Mouse (Mus musculus): Measurements from ENCODE around the gene Bloc1s2. TPM values are rescaled to one million over a fixed set of nuclear protein-coding genes. Genes with fewer than 3 reads are reported as not detected.

The Bloc1s2 gene
- 153 and 158 TPM in 2 replicates for polyA plus RNA-seq (2015; fragmentation: Nextera tagmentation; extraction: Ambion mirVana)

DNA sequence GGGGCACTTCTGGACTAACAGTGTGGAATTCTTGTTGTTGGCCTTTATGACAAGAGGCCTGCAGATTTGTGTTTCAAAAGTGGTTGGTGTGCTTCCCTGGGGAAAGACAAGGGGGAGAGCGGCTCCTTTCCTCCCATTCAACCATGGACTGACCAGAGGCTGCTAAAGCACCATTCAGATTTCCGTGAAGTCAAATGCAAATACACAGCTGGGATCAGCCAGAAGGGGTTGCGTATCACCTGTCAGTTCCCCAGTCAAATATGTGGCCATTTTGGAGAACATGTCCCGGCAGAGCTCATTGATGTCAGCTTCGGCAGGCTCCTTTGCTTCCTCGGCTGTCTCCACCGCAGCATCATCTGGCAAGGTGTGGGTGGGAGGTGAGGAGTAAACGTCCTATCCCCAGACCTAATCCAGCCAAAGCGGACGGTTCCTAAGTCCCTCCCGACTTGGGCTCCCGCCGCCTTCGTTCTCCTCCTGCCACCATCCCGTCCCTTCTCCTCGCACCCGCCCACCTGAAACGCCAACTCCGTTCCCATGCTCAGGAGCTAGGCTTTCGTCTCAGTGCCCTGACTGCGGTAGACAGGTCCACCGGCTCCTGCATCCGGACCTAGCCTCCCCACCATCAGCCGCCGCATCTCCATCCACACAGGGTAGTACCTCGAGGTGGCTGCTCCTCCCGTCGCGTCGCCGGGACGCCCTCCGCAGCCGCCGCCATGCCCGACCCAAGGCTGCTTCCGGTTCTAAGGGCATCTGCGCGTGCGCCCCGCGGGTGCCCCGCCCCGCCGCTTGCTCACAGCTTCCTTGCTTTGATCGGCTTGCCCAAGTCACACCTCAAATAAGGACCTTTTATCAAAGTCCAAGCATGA, at the start of gene Bloc1s2:
Bloc1s2 (minus strand) TSS at position 745 of the 866 bp plus-strand sequence.
- peak within 1 kb of the TSS; percentile 66 for H3K27ac ChIP-seq (ENCODE audit: low read depth, low read length)
- peak within 1 kb of the TSS; percentile 75 for H3K4me3 ChIP-seq (ENCODE audit: low read length)
- no peaks in the 10 kb centered on the region; the same call in 1 of the 2 replicates for H3K9me3 ChIP-seq (ENCODE audit: control insufficient read depth, low read length)
- peaks cover 4% of the 10 kb centered on the region; the same call in 1 of the 2 replicates for H3K27me3 ChIP-seq (replicated peaks; ENCODE audit: control insufficient read depth, insufficient read depth, low read length)
- WGBS: 2% methylated on average over 45 of the region's 46 CpGs
- H3K9ac ChIP-seq (ENCODE audit: low read depth, low read length): peak within 1 kb of the TSS; percentile 78
- H3K4me2 ChIP-seq (ENCODE audit: low read length): peak within 1 kb of the TSS; percentile 75
- ATAC-seq: peak; percentile 93
- peaks cover 11% of the 10 kb centered on the region for H3K4me1 ChIP-seq (ENCODE audit: control insufficient read depth, insufficient read depth, low read depth, low read length)
- peaks cover 13% of the 10 kb centered on the region for H3K36me3 ChIP-seq (ENCODE audit: control insufficient read depth, insufficient read depth, low read length)

DNA sequence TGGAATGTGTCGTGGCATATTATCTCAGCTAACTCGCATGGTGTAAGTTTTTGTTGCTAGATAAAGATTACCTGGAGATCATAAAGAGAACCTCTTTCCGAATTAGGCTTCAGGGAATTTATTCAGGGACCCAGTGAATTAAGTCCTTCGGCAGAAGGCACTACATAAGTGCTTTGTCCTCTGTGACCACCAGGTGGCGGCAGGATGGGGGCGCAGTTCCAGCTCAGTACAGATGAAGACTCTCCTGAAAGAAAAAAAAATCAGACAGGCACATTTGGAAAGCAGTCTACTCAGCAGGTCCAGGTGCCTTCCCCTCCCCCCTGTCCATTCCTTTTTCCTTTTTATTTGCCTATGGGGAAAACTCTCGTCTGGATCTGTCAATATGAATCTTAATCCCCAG, 48.9 kb upstream of the Bloc1s2 start:
- H3K27ac ChIP-seq (ENCODE audit: low read depth, low read length): no peak overlapping the region
- no peaks in the 10 kb centered on the region for H3K9me3 ChIP-seq (ENCODE audit: control insufficient read depth, low read length)
- H3K36me3 ChIP-seq (ENCODE audit: control insufficient read depth, insufficient read depth, low read length): no peaks in the 10 kb centered on the region
- 6% methylated on average over 7 of the region's 7 CpGs for WGBS
- H3K4me1 ChIP-seq (ENCODE audit: control insufficient read depth, insufficient read depth, low read depth, low read length): no peaks in the 10 kb centered on the region
- no peaks in the 10 kb centered on the region for H3K27me3 ChIP-seq (replicated peaks; ENCODE audit: control insufficient read depth, insufficient read depth, low read length)
- no peak overlapping the region for H3K4me2 ChIP-seq (ENCODE audit: low read length)
- no peak overlapping the region for H3K9ac ChIP-seq (ENCODE audit: low read depth, low read length)
- H3K4me3 ChIP-seq (ENCODE audit: low read length): no peak overlapping the region
- ATAC-seq: peak; percentile 79

DNA sequence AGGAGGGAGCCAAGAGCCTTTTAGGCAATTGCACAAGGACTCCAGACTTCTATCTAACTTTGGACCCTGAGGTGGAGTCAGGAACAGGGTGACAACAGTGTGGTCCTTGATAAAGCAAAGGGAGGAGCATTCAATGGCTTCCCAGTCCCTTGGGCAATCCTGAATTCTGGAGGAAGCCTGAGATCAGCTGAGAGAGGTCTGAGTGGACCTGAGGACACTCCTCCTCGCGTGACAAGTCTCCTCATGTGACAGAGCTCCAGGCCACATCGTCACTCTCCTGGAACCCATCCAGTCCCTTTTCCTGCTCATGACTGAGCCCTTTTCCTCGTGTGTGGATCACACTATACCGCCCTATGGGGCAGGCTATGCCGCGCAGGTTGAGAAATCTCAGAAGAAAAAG, 47.7 kb upstream of the Bloc1s2 start:
- Histone ChIP-seq H3K27ac (ENCODE audit: low read depth, low read length) (no peak overlapping the region), H3K27me3 (replicated peaks; ENCODE audit: control insufficient read depth, insufficient read depth, low read length) (no peaks in the 10 kb centered on the region), H3K4me2 (ENCODE audit: low read length) (no peak overlapping the region), H3K9ac (ENCODE audit: low read depth, low read length) (no peak overlapping the region), H3K4me3 (ENCODE audit: low read length) (no peak overlapping the region), H3K4me1 (ENCODE audit: control insufficient read depth, insufficient read depth, low read depth, low read length) (no peaks in the 10 kb centered on the region), H3K9me3 (ENCODE audit: control insufficient read depth, low read length) (no peaks in the 10 kb centered on the region), H3K36me3 (ENCODE audit: control insufficient read depth, insufficient read depth, low read length) (no peaks in the 10 kb centered on the region)
- 86% methylated on average over 7 of the region's 7 CpGs for WGBS
- no peak for ATAC-seq

DNA sequence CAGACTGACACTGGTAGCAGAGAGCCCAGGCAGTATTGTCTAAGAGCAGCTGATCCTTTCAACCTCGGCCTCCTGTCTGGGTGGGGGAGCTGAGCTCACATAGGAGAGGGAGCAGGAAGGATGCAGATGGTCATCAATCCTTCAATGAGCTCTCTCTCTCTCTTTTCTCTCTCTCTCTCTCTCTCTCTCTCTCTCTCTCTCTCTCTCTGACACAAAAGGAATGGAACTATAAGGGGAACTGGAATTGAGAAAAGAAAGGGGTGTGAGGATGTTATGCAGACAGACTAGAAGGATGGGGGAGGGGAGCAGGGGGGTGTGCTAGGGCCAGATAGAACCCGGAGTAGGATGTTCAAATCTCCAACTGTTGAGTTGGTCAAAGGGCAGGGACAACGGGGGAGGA, 46.1 kb upstream of the Bloc1s2 start, which contains the start of gene Pkd2l1:
Pkd2l1 (minus strand) TSS at position 101 of the 400 bp plus-strand sequence.
- no peak within 1 kb of the TSS for H3K4me2 ChIP-seq (ENCODE audit: low read length)
- no peak within 1 kb of the TSS for H3K4me3 ChIP-seq (ENCODE audit: low read length)
- no peak within 1 kb of the TSS for H3K27ac ChIP-seq (ENCODE audit: low read depth, low read length)
- H3K9me3 ChIP-seq (ENCODE audit: control insufficient read depth, low read length): no peaks in the 10 kb centered on the region
- H3K9ac ChIP-seq (ENCODE audit: low read depth, low read length): no peak within 1 kb of the TSS
- no peaks in the 10 kb centered on the region for H3K36me3 ChIP-seq (ENCODE audit: control insufficient read depth, insufficient read depth, low read length)
- no peaks in the 10 kb centered on the region for H3K4me1 ChIP-seq (ENCODE audit: control insufficient read depth, insufficient read depth, low read depth, low read length)
- H3K27me3 ChIP-seq (replicated peaks; ENCODE audit: control insufficient read depth, insufficient read depth, low read length): no peaks in the 10 kb centered on the region
- ATAC-seq: no peak
- WGBS: 37% methylated on average over 3 of the region's 3 CpGs

DNA sequence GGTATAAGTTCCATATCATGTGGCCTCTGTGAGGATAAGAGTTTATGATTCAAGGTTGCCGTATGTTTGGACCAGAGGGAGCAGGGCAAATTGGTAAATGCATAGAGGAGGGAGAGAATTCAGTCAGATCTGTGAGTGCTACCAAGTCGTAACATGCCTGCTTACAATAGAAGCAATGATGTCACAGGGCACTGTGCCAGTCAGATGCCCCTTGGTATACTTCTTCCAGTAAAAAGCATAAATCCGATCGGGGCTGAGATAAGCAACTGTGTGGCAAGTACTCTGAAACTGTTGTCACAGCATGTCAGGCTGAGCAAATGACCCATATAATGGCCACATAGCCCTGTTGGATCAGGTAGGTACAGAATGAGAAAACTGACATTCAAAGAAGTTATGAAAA, 42.8 kb upstream of the Bloc1s2 start:
- H3K4me2 ChIP-seq (ENCODE audit: low read length): no peak overlapping the region
- H3K9ac ChIP-seq (ENCODE audit: low read depth, low read length): no peak overlapping the region
- no peaks in the 10 kb centered on the region for H3K27me3 ChIP-seq (replicated peaks; ENCODE audit: control insufficient read depth, insufficient read depth, low read length)
- H3K4me3 ChIP-seq (ENCODE audit: low read length): no peak overlapping the region
- no peaks in the 10 kb centered on the region for H3K9me3 ChIP-seq (ENCODE audit: control insufficient read depth, low read length)
- no peak overlapping the region for H3K27ac ChIP-seq (ENCODE audit: low read depth, low read length)
- 79% methylated on average over 4 of the region's 4 CpGs for WGBS
- H3K36me3 ChIP-seq (ENCODE audit: control insufficient read depth, insufficient read depth, low read length): no peaks in the 10 kb centered on the region
- no peak for ATAC-seq
- H3K4me1 ChIP-seq (ENCODE audit: control insufficient read depth, insufficient read depth, low read depth, low read length): no peaks in the 10 kb centered on the region

DNA sequence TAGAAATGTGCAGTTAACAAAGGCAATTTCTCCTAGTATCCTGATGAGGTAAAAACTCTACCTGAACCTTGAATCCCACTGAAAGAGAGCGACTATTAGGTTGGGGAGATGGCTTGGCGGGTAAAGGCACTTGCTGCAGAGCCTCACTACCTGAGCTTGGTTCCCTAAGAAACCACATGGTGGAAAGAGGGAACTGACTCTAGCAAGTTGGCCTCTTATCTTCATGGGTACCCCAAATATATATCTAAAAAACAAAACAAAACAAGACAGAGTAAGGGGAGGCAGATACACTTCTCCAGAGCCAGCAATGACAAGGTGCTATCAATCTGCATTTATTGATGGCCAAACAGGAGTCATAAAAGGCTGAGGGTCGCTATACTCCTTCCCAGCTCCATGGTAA, 37.7 kb upstream of the Bloc1s2 start:
- WGBS: 73% methylated on average over 3 of the region's 3 CpGs
- no peak overlapping the region for H3K27ac ChIP-seq (ENCODE audit: low read depth, low read length)
- no peak overlapping the region for H3K4me3 ChIP-seq (ENCODE audit: low read length)
- H3K36me3 ChIP-seq (ENCODE audit: control insufficient read depth, insufficient read depth, low read length): no peaks in the 10 kb centered on the region
- H3K27me3 ChIP-seq (replicated peaks; ENCODE audit: control insufficient read depth, insufficient read depth, low read length): no peaks in the 10 kb centered on the region
- no peak overlapping the region for H3K9ac ChIP-seq (ENCODE audit: low read depth, low read length)
- no peaks in the 10 kb centered on the region for H3K9me3 ChIP-seq (ENCODE audit: control insufficient read depth, low read length)
- no peaks in the 10 kb centered on the region for H3K4me1 ChIP-seq (ENCODE audit: control insufficient read depth, insufficient read depth, low read depth, low read length)
- ATAC-seq: no peak
- H3K4me2 ChIP-seq (ENCODE audit: low read length): no peak overlapping the region

DNA sequence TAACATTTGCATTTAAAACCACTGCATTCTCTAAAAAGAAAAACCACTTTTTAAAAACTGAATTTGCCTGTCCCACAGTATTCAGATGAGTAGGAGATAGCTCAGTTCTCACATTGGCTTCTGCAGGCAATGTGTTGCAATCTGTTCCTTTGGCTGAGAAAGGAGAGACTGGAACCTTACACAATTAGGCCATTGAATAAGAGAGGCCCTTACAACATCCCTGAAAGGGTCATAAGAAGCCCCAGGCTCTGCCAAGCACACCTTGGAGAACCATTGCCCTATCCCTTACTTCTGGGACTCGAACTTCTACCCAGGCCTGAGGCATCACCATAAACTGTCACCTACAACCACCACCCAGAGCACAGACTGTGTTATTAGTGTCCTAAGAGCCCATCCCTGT, 34.3 kb upstream of the Bloc1s2 start:
- H3K4me2 ChIP-seq (ENCODE audit: low read length): no peak overlapping the region
- H3K36me3 ChIP-seq (ENCODE audit: control insufficient read depth, insufficient read depth, low read length): no peaks in the 10 kb centered on the region
- no peak overlapping the region for H3K27ac ChIP-seq (ENCODE audit: low read depth, low read length)
- WGBS: 87% methylated on average over 1 of the region's 1 CpGs
- no peaks in the 10 kb centered on the region for H3K9me3 ChIP-seq (ENCODE audit: control insufficient read depth, low read length)
- no peak overlapping the region for H3K4me3 ChIP-seq (ENCODE audit: low read length)
- no peak for ATAC-seq
- no peaks in the 10 kb centered on the region for H3K27me3 ChIP-seq (replicated peaks; ENCODE audit: control insufficient read depth, insufficient read depth, low read length)
- no peak overlapping the region for H3K9ac ChIP-seq (ENCODE audit: low read depth, low read length)
- no peaks in the 10 kb centered on the region for H3K4me1 ChIP-seq (ENCODE audit: control insufficient read depth, insufficient read depth, low read depth, low read length)

DNA sequence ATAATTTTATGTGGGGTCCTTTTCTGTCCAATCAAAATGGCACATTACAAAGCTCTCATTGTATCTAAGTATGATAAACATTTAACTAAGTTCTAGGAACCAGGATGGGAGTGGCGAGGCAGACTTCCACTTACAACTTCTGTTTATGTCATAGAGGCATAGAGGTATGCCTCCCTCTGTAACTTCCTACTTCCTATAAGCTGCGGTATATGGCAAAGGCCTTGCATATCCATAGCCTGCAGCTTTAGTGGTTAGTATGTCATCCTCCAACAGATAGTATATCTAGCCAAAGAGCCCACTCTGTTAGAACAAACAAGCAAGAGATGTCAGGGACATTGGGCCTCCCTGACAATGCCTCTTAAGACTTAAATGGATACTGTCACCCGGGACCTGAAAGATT, 30.5 kb upstream of the Bloc1s2 start:
- Histone ChIP-seq H3K9me3 (ENCODE audit: control insufficient read depth, low read length) (no peaks in the 10 kb centered on the region), H3K27ac (ENCODE audit: low read depth, low read length) (no peak overlapping the region), H3K4me3 (ENCODE audit: low read length) (no peak overlapping the region), H3K4me2 (ENCODE audit: low read length) (no peak overlapping the region), H3K36me3 (ENCODE audit: control insufficient read depth, insufficient read depth, low read length) (no peaks in the 10 kb centered on the region), H3K9ac (ENCODE audit: low read depth, low read length) (no peak overlapping the region), H3K4me1 (ENCODE audit: control insufficient read depth, insufficient read depth, low read depth, low read length) (no peaks in the 10 kb centered on the region), H3K27me3 (replicated peaks; ENCODE audit: control insufficient read depth, insufficient read depth, low read length) (no peaks in the 10 kb centered on the region)
- 79% methylated on average over 3 of the region's 3 CpGs for WGBS
- ATAC-seq: no peak

DNA sequence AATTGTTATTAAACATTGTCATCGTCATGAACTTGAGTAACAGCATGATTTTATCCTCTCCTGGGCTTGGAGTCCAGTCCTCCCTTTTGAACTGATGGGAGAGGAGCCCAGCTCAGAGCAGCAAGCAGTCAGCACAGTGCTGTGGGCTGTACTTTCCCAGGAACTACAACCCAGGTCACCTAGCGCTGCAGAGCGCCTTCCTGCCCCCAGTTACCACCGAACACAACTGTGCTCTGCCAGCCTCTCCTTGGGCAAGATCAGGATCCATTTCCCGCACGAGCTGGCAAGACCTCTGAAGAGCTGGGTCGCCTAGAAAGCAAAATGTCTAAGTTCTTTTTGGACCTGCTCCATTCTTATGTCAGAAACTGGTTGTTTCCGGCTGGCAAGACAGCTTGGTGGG, 28.6 kb upstream of the Bloc1s2 start:
- no peak overlapping the region for H3K9ac ChIP-seq (ENCODE audit: low read depth, low read length)
- no peak overlapping the region for H3K4me2 ChIP-seq (ENCODE audit: low read length)
- no peak overlapping the region for H3K4me3 ChIP-seq (ENCODE audit: low read length)
- H3K36me3 ChIP-seq (ENCODE audit: control insufficient read depth, insufficient read depth, low read length): no peaks in the 10 kb centered on the region
- no peak overlapping the region for H3K27ac ChIP-seq (ENCODE audit: low read depth, low read length)
- H3K27me3 ChIP-seq (replicated peaks; ENCODE audit: control insufficient read depth, insufficient read depth, low read length): no peaks in the 10 kb centered on the region
- H3K4me1 ChIP-seq (ENCODE audit: control insufficient read depth, insufficient read depth, low read depth, low read length): no peaks in the 10 kb centered on the region
- WGBS: 60% methylated on average over 8 of the region's 8 CpGs
- ATAC-seq: no peak
- H3K9me3 ChIP-seq (ENCODE audit: control insufficient read depth, low read length): no peaks in the 10 kb centered on the region
